Mouse (Mus musculus) cerebellum, adult (tissue): Measurements from ENCODE around the gene Mboat7.
"Not testable (repeated sequence)": the region's sequence is repeated elsewhere in the genome, so short reads cannot be mapped to it uniquely, and the experiment has no call there.

Experiments used
- ATAC-seq: cut with Nextera tagmentation; 2 replicates; pipeline ENCODE4 v1.9.2; 2017; ENCODE audit warnings: mild to moderate bottlenecking, moderate library complexity, mixed read lengths; ENCODE audit not compliant: insufficient number of reproducible peaks, low FRiP score, low TSS enrichment

Gene Mboat7

DNA sequence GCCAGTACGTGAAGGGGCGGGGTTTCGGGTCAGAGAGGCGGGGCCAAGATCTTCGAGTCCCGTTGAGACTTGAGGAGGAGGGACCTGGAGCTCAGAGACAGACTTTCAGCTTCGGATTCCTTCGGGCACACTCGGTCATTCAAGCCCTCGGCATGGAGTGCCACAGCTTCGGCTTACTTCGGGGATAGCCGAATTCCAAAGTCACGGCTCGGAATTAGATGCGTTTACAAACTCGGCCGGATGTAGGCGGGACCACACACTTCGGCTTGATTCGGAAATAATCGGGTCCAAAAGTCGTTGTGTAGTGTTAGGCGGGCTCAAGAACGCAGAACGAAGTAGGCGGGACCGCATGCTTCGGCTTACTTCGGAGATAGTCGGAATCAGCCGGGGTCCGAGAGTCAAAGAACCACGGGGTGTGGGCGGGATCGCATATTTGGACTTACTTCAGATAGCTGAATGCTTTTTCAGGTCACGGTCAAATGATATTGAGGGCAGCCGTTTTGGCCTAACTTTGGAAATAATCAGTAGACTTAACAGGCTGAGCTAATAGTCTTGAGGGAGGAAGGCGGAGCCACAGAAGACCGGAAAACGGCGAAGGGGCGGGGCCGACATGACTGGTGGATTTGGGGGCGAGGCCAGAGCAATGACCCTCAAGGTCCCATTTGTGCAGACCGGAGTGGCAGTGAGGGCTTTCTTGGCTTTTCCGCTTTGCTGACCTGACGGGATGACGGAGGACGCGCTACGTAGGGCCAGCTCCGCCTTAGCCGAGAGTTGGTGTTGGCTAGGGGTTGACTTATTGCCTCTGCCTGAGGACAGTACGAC, at the start of gene Mboat7:
TSS of gene Mboat7 (minus strand) at position 537 of the 822 bp plus-strand sequence.
- peak; percentile 83 for ATAC-seq

- ATAC-seq: not testable (repeated sequence)
Measured at GRCm38 (mm10) chr7:3732675-3733074, 39.4 kb upstream of the Mboat7 start.

- not testable (repeated sequence) for ATAC-seq
Measured at GRCm38 (mm10) chr7:3725459-3725858, 32.1 kb upstream of the Mboat7 start.

GRCm38 (mm10) chr7:3720268-3720667, 26.9 kb upstream of the Mboat7 start, which contains the start of gene Pirb:
Pirb (minus strand) TSS chr7:3720391.
- not testable (repeated sequence) for ATAC-seq

GRCm38 (mm10) chr7:3715249-3715648, 21.9 kb upstream of the Mboat7 start:
- ATAC-seq: no peak

- ATAC-seq: no peak
Measured at GRCm38 (mm10) chr7:3712264-3712942, 19.1 kb upstream of the Mboat7 start.

DNA sequence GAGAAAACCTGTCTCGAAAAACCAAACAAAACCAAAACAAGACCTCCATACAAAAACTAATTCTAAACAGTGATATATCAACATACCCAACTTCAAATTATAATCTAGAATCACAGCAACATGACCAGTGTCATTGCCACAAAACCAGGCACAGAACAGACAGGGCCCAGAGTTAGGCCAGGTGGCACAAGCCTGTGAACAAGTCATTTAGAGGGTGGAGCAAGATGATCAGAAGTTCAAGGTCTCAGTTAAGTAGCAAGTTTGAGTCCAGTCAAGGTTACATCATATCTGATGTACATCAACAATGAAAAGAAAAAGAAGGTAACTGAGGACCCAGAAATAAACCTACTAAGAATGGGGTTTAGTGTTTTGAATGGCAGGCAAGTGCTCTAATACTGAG, 15.7 kb upstream of the Mboat7 start:
- no peak for ATAC-seq

DNA sequence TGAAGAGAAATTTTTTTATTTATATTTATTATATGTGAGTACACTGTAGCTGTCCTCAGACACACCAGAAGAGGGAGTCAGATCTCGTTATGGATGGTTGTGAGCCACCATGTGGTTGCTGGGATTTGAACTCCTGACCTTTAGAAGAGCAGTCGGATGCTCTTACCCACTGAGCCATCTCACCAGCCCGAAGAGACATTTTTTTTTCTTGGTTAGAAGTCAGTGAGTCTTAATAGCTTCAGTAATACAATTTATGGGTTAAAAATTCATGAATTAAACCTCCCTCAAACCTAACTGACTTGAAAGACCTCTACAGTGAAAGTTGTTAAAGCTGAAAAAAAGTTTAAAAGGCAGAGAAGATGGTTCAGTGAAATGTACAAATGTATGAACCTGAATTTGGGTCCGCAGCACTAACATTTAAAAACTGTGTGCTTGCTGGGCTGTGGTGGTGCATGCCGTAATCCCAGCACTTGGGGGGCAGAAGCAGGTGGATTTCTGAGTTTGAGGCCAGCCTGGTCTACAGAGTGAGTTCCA, 15.2 kb upstream of the Mboat7 start:
- ATAC-seq: not testable (repeated sequence)

DNA sequence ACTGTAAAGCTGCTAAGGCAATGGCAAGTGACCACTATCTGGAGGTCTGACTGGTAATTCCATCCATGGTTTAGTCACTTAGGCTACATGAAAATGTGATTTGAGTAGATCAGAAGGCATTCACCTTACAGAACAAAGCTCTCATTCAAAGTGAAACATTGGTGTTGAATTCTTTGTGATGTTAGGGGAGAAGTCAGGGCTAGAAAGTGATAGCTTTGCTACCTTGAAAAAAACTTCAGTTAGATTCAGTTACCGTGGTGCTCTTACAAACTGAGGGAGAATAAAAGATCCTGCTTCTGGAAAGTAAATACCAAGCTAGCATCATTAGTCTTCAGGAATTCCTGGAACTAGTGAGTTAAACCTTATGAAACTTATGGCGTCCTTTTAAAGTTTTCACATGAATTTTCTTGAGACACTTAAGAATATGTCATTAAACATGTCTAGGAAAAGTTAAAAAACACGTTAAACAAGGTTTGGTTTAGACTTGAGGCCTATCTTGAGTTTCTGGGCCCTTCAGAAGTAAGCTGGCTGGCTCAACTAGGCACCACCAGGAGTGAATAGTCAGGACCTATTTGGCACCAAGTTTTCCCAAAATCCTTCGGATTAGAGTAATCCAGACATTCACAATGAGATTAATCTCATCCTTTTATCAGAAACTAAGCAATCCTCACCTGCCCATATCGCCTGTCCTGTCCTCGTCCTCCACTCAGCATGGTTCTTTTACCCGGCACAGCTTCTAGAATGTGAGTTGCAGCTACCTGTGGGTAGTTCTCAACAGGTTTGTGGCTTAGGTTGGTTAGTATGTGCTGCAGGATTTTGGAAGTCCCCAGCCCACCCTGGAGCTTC, 14.5 kb upstream of the Mboat7 start:
- no peak for ATAC-seq

DNA sequence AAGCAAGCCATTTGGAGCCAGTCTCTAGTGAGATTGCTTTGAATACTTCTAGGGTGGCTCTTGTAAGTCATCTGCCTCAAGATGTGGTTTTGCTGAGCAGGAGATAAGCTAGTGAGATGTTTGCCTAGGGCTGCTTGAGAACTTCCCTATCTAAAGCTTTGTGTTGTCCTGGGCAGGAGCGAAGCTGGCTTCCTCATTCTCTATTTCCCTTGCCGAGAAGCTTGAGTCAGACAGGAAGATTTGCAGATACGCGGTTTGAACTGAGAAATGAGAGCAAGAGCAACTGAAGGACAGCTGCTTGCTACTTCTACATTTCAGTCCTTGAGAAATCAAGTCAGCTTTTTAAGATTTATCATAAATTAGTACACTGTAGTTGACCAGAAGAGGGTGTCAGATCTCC, 13.7 kb upstream of the Mboat7 start:
- ATAC-seq: no peak

DNA sequence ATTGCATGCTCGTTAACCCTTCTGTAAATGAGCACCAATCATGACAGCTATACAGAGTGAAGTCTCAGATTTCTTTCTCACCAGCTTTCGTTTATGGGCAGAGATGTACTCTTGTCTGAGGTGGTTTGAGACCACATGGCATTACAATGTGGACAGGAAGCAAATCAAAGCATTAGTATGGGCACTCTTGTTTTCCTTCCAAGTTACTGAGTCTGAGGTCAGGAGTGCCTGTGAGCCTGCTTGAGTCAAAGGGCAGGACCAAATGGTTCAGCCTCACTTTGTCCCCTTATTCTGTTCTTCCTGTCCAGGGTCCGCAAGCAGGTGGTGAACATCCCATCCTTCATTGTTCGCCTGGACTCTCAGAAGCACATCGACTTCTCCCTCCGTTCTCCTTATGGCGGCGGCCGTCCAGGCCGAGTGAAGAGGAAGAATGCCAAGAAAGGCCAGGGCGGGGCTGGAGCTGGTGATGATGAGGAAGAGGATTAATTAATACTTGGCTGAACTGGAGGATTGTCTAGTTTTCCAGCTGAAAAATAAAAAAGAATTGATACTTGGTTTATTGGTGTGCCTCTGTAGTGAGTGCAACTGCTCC, 13.1 kb upstream of the Mboat7 start:
- no peak for ATAC-seq

- ATAC-seq: no peak
Measured at GRCm38 (mm10) chr7:3705911-3706310, 12.6 kb upstream of the Mboat7 start.

- not testable (repeated sequence) for ATAC-seq
Measured at GRCm38 (mm10) chr7:3705461-3705860, 12.1 kb upstream of the Mboat7 start.

- ATAC-seq: peak; percentile 38; the same call in 1 of the 2 replicates
Measured at GRCm38 (mm10) chr7:3704475-3704874, 11.2 kb upstream of the Mboat7 start.

- peak; percentile 93 for ATAC-seq
Measured at GRCm38 (mm10) chr7:3703879-3704441, 10.6 kb upstream of the Mboat7 start, which contains the start of gene Rps9. Rps9 (plus strand) TSS chr7:3703993.

- ATAC-seq: no peak
Measured at GRCm38 (mm10) chr7:3703148-3703878, 10.0 kb upstream of the Mboat7 start.

DNA sequence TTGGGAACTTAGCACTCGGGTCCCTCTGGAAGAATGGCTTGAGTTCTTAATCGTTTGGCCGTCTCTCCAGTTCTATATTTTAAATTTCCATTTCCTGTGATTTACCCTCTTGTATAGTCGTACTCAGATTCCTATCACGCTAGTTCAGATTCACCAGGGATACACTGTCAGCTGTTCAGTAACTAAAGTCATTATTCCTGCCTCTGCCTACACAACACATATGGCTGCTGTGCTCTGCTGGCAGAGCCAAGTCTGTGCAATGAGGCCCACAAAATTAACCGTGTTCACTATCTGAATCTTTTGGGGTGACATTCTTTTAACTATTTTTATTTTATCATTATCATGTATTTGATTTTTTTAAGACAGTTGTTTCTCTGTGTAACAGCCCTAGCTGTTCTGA, 5.1 kb upstream of the Mboat7 start:
- ATAC-seq: no peak

DNA sequence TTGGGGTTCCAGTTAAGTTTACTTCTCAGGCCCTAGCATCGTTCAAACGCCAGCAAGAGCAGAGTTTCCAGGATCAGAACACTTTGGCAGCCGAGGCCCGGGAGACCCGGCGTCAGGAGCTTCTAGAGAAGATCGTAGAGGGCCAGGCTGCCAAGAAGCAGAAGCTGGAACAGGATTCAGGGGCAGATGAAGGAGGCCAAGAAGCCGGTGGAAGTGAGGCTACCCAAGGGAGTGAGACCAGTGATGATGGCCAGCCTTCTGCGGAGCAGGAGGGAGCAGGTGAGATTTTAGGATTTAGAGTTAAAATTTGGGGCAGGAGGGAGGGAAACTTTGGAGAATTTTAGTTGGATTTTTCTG, 1.6 kb upstream of the Mboat7 start:
- not testable (repeated sequence) for ATAC-seq
